ENCODE assay signal across 10 mouse cellular contexts in the genomic region with DNA sequence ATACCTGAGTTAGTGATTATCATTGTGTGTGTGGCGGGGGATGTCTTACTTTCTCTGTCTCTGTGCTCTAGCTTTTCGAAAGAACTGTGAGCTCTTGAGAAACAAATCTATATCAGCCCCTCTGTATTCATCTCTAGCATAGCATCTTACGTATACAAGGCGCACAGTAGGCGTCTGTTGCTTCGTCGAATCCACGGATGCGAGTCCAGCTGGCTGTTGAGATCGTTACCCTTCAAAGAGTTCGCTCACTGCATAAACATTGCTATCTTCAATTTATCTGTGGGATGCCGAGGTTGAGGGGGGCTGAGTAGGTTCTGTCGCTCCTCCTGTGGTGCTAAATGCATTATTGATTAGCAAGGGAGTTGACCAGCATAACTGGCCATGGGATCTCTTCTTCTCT.
DNase-seq lines count a peak whose midpoint lies in the region; ATAC-seq lines count a peak whose summit lies in the region.
"Had no signal": no experiment of that assay in that cellular context is flagged by ENCODE, and none has a peak within 500 bp of the region (broad histone marks: within the 10 kb centered on the region; RNA-seq: fewer than 3 reads in every experiment).

No protein-coding gene starts in this region.

- no peaks in the 10 kb centered on the region for H3K27me3 ChIP-seq in intestine, embryonic 15.5 days (replicated peaks)
- no peaks in the 10 kb centered on the region for H3K27me3 ChIP-seq in intestine, embryonic 16.5 days (replicated peaks; ENCODE audit: control insufficient read depth, insufficient read depth, low read length)
- H3K27me3 ChIP-seq in forebrain, embryonic 13.5 days, result no peaks in the 10 kb centered on the region
- no peaks in the 10 kb centered on the region for H3K27me3 ChIP-seq in hindbrain, embryonic 16.5 days (replicated peaks; ENCODE audit: control insufficient read depth, insufficient read depth, low read length)
- no peaks in the 10 kb centered on the region for H3K27me3 ChIP-seq in neural tube, embryonic 13.5 days
- H3K27me3 ChIP-seq: heart, embryonic 12.5 days had no signal

- H3K9me3 ChIP-seq in intestine, embryonic 15.5 days, result no peaks in the 10 kb centered on the region
- H3K9me3 ChIP-seq in intestine, embryonic 16.5 days (ENCODE audit: control insufficient read depth, low read length), result no peaks in the 10 kb centered on the region
- H3K9me3 ChIP-seq in forebrain, embryonic 13.5 days (replicated peaks), result no peaks in the 10 kb centered on the region
- H3K9me3 ChIP-seq in hindbrain, embryonic 16.5 days (ENCODE audit: control insufficient read depth, low read length), result no peaks in the 10 kb centered on the region
- H3K9me3 ChIP-seq in neural tube, embryonic 13.5 days, result no peaks in the 10 kb centered on the region
- H3K9me3 ChIP-seq: heart, embryonic 12.5 days had no signal

- H3K27ac ChIP-seq in intestine, embryonic 15.5 days, result peak overlapping the region; percentile 60; the same call in 1 of the 2 replicates
- no peak overlapping the region; the same call in 1 of the 2 replicates for H3K27ac ChIP-seq in intestine, embryonic 16.5 days (ENCODE audit: low read length)
- peak overlapping the region; percentile 98 for H3K27ac ChIP-seq in forebrain, embryonic 13.5 days
- H3K27ac ChIP-seq in hindbrain, embryonic 16.5 days (ENCODE audit: low read depth, low read length), result peak overlapping the region; percentile 74
- peak overlapping the region; percentile 91 for H3K27ac ChIP-seq in neural tube, embryonic 13.5 days (replicated peaks)

- H3K4me2 ChIP-seq in intestine, embryonic 15.5 days (replicated peaks), result no peak overlapping the region
- H3K4me2 ChIP-seq in intestine, embryonic 16.5 days (ENCODE audit: low read depth, low read length), result no peak overlapping the region
- peak overlapping the region; percentile 35 for H3K4me2 ChIP-seq in forebrain, embryonic 13.5 days
- peak overlapping the region; percentile 18; the same call in 1 of the 2 replicates for H3K4me2 ChIP-seq in hindbrain, embryonic 16.5 days (ENCODE audit: low read length)
- H3K4me2 ChIP-seq in neural tube, embryonic 13.5 days, result no peak overlapping the region; the same call in 1 of the 2 replicates
- H3K4me2 ChIP-seq: heart, embryonic 12.5 days had no signal

- H3K9ac ChIP-seq in intestine, embryonic 15.5 days, result no peak overlapping the region
- no peak overlapping the region for H3K9ac ChIP-seq in intestine, embryonic 16.5 days (ENCODE audit: low read depth, low read length)
- H3K9ac ChIP-seq in forebrain, embryonic 13.5 days, result peak overlapping the region; percentile 45; the same call in 1 of the 2 replicates
- no peak overlapping the region for H3K9ac ChIP-seq in hindbrain, embryonic 16.5 days (ENCODE audit: low read depth, low read length)
- 0 out of 2 replicates have a peak overlapping the region, but pooled peaks have one; percentile 48 for H3K9ac ChIP-seq in neural tube, embryonic 13.5 days
- H3K9ac ChIP-seq: heart, embryonic 12.5 days had no signal

- no peaks in the 10 kb centered on the region for H3K36me3 ChIP-seq in intestine, embryonic 15.5 days
- no peaks in the 10 kb centered on the region for H3K36me3 ChIP-seq in intestine, embryonic 16.5 days (ENCODE audit: control insufficient read depth, insufficient read depth, low read length)
- no peaks in the 10 kb centered on the region for H3K36me3 ChIP-seq in forebrain, embryonic 13.5 days (ENCODE audit: poor library complexity, severe bottlenecking)
- H3K36me3 ChIP-seq in hindbrain, embryonic 16.5 days (ENCODE audit: control insufficient read depth, insufficient read depth, low read length), result no peaks in the 10 kb centered on the region
- no peaks in the 10 kb centered on the region for H3K36me3 ChIP-seq in neural tube, embryonic 13.5 days
- H3K36me3 ChIP-seq: heart, embryonic 12.5 days had no signal

- no peak for DNase-seq in lung, postnatal 4 days
- DNase-seq in cerebellum, adult 9-11 months, result no peak
- DNase-seq: liver had no signal

- 71% methylated on average over 13 of the region's 13 CpGs for WGBS in intestine, embryonic 15.5 days
- 74% methylated on average over 13 of the region's 13 CpGs for WGBS in intestine, embryonic 16.5 days
- WGBS in forebrain, embryonic 13.5 days, result 67% methylated on average over 13 of the region's 13 CpGs
- whole genome bisulfite sequencing in hindbrain, embryonic 16.5 days, result 67% methylated on average over 13 of the region's 13 CpGs
- 78% methylated on average over 13 of the region's 13 CpGs for WGBS in neural tube, embryonic 13.5 days

- 0 out of 2 replicates have a peak, but pooled peaks cover 5% of the 10 kb centered on the region for H3K4me1 ChIP-seq in intestine, embryonic 15.5 days (replicated peaks)
- H3K4me1 ChIP-seq in intestine, embryonic 16.5 days (ENCODE audit: control insufficient read depth, insufficient read depth, low read length), result peaks cover 7% of the 10 kb centered on the region; the same call in 1 of the 2 replicates
- peaks cover 65% of the 10 kb centered on the region for H3K4me1 ChIP-seq in forebrain, embryonic 13.5 days
- peaks cover 21% of the 10 kb centered on the region for H3K4me1 ChIP-seq in hindbrain, embryonic 16.5 days (ENCODE audit: control insufficient read depth, insufficient read depth, low read depth, low read length)
- peaks cover 41% of the 10 kb centered on the region for H3K4me1 ChIP-seq in neural tube, embryonic 13.5 days (replicated peaks)

- no peak overlapping the region for H3K4me3 ChIP-seq in intestine, embryonic 15.5 days (replicated peaks)
- H3K4me3 ChIP-seq in intestine, embryonic 16.5 days (ENCODE audit: low read length), result no peak overlapping the region
- H3K4me3 ChIP-seq in forebrain, embryonic 13.5 days, result no peak overlapping the region
- no peak overlapping the region for H3K4me3 ChIP-seq in hindbrain, embryonic 16.5 days (ENCODE audit: low read length)
- no peak overlapping the region for H3K4me3 ChIP-seq in neural tube, embryonic 13.5 days
- H3K4me3 ChIP-seq: heart, embryonic 12.5 days had no signal

- no peak for ATAC-seq in intestine, embryonic 15.5 days
- ATAC-seq in intestine, embryonic 16.5 days, result no peak
- ATAC-seq in forebrain, embryonic 13.5 days, result no peak
- no peak for ATAC-seq in hindbrain, embryonic 16.5 days
- no peak for ATAC-seq in neural tube, embryonic 13.5 days (ENCODE audit: low read depth)
- ATAC-seq in erythroid progenitor cell, adult 5-6 weeks (replicated peaks; ENCODE audit: low FRiP score, poor library complexity, severe bottlenecking), result no peak

Comparison
In these comparisons a context has a peak if more than half of its experiments do, and no peak if none do; other contexts are left out.
1. H3K4me2 ChIP-seq: peak in forebrain, embryonic 13.5 days (single experiment) and hindbrain, embryonic 16.5 days (single experiment); none in intestine, embryonic 15.5 days (single experiment), intestine, embryonic 16.5 days (single experiment) and neural tube, embryonic 13.5 days (single experiment).
2. H3K9ac ChIP-seq: peak in forebrain, embryonic 13.5 days (single experiment) and neural tube, embryonic 13.5 days (single experiment); none in intestine, embryonic 15.5 days (single experiment), intestine, embryonic 16.5 days (single experiment) and hindbrain, embryonic 16.5 days (single experiment).